Mouse (Mus musculus) cerebellum, adult (tissue): ENCODE measurements around the gene Nt5c3.

Experiments used
- ATAC-seq: cut with Nextera tagmentation; 2 replicates; pipeline ENCODE4 v1.9.2; 2017; ENCODE audit warnings: mild to moderate bottlenecking, moderate library complexity, mixed read lengths; ENCODE audit not compliant: insufficient number of reproducible peaks, low FRiP score, low TSS enrichment

Gene Nt5c3

DNA sequence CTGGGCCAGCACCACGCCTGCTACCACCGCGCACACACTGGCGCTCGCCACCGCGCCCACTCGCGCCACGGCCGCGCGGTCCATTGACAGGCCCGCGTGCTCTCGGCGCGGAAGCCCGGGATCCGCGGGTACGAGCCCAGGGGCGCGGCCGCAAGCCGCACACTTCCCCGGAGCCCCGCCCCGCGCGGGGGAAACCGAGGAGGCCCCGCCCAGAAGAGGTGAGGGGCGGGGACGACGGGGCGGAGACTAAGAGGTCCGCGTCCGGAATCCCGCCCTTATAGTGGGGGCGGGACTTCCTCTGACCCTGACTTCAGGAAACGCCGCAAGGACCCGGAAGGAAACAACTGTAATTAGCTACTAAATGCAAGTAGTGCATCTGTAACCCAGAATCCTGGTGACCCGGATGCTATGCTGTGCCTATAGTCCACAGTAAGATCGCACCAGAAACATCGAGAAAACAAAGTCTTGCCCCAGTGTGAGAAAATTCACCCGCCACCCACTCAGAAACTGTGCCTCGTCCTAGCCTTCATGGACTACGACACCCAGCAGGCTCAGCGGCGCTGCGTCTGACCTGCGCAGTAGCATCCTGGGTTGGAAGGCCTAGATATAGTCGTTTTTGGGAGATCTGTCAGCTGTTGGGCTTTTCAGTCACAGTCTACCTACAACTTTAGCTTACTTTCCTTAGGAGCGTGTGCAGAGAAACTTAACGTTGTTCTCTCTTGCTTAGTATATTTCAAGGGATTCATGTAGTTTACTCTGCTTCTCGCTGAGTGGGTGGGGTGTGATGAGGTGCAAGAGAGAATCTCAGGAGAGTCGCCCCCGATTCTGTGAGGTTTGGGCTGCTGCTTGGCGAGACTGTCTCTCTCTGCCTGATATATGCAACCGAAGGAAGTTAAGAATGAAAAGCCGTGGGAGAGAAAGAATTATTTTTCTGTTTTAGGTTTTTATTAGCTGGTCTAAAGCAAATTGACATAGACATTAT, at the start of gene Nt5c3, which contains the start of gene Vmn1r4:
Nt5c3 (minus strand) TSS at position 207 of the 982 bp plus-strand sequence.
Vmn1r4 (plus strand) TSS at position 290 of the 982 bp plus-strand sequence.
- peak; percentile 95 for ATAC-seq

DNA sequence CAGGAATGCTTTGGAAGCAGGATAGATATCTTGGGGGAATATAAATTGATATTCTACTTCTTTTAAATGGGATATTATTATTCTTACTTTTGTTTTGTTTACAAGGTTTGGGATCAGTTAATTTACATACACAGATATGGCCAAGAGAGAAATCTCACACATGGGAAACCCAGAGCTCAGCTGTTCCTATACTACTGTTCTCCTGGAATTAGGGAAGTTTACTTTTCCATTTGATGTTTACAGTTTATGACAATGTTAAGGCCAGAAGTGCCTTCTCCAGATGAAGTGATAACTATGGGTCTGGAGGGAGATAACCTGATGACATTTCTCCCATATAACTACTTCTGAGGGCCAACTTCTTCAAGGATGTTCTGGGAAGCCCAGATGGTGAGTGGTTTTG, 46.2 kb upstream of the Nt5c3 start, which contains the start of gene Vmn1r5:
Vmn1r5 (plus strand) TSS at position 301 of the 400 bp plus-strand sequence.
- no peak for ATAC-seq

DNA sequence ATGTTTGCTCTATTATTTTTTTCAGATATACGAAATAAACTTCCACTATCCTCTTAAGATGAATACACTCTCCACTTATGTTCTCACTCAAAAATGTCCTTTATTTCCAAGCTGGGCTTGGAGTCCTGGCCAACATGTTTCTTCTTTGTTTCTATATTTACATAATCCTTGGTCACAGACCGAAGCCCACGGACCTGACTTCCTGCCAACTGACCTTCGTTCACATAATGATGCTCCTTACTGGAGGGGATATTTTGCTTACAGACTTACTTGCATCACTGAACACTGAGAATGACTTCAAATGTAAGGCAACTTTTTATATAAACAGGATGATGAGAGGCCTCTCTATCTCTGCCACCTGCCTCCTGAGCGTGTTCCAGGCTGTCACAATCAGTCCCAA, 32.7 kb upstream of the Nt5c3 start:
- ATAC-seq = no peak

DNA sequence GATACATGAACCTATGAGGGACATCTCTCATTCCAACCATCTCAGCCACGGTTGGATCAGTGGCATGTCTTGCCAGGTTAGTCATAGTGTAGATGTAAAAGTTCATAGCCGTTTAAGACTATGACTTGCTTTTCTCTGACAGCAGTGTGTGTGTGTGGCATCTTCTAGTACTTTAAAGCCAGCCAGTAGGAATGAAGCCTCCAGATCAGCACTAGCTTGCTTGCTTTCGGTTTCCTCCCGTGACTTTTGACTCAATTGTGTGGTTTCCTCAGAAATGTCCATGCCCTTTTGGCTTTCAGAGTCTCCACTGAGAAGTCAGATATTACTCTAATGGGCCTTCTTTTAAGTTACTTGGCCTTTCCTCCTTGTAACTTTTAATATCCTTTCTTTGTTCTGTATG, 10.6 kb upstream of the Nt5c3 start:
- ATAC-seq = no peak

DNA sequence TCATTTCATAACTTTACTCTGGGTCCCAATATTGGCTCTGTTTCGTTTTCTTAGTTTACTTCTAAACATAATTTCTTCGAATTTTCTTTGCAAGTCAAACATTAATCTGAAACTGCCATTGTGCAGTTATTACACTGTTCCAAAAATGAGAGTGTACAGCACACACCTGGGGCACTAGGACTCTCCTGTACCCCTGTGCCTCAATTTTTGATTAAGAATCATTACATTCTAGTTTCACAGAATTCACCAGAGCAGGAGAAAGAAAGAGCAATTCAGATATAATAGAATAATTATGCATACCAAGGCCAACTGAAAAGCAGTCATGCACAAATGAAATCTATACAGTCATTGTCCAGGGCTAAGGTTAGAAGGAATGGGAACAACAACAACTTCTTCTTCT, 8.7 kb upstream of the Nt5c3 start:
- no peak for ATAC-seq

DNA sequence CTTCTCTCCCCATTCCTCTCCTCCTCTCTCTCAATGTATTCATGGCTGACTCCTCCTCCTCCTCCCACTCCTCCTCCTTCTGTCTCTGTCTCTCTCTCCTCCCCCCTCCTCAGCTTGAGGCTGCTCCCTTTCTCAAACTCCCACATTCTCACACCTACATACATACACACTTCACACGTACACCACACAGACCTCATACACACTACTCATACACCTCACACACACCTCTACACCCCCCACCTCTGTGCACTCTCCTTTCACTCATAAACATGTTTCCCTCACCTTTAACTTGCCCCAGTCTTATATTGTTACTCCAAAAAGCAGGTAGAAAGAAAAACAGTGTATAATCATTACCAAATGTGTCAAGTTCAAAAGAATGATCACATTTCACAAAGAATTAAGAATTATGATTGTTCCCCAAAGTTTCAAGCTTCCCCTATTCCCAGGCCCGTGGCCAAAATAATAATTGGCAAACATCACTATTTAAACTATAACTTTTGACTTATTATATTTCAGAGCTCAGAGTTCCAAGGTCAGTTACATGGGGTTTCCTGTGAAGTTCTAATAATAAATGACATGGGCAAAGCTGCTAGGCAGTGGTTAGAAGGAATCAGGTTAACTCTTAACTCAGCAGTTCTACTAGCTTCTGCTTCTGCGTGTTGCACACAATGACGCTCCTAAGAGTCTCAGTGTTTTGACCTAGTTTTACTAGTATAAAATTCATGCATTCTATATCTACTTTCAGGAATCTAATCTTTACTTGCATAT, 8.1 kb upstream of the Nt5c3 start:
- no peak for ATAC-seq

DNA sequence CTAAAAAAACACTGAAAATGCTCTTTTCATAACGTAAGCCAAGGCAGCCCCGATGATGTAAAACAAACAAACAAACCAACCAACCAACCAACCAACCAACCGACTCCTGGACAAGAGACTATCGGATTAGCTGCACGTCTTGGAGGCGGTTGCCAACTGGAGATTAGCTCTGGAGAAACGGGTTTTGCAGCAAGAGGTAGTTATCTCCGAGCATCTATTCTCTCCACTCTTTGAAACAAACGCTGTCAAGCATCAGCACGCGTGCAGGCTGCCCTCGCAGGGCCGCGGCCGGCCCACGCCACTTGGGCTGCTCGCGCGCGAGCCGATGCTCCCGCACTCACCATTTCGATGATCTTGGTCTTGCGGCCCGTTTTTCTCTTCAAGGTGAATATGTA, 404 bp downstream of the Nt5c3 start:
- no peak for ATAC-seq

DNA sequence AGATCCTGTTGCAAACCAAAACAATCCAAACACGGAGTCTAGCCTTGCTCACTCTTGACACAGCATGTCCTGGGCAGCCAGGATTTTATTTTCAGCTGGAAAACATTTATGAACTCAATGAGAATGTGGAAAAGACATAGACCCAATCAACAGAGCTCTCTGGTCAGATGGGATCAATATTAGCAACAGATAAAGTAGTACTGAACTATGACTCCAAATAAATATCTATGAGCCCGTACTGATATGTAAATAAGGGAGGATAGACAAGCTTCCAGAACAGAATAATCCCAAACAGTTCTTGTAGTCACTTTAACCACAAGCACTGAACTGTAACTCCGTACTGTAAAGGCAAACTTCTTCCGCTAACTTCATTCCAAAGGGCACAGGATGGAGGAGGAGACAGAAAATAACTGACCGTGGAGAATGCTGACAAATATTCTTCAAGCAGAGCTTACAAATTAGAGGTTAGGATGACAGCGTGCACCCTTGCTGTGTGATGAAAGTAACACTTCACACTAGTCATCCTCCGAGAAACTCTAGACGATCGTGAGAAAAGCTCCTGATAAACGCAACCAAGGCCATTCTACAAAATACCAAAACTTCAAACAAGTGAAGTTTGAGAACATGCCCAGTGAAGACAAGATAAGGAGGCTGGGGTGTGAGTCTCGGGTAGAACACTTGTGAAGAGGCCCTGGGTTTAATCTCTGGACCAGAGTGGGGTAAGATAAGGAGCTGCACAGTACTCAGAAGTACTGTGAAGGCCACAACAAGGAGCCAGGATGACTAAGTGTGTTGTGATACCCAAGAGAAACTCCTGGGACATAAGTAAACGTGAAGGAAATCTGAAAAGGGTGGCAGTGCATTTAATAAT, 3.3 kb downstream of the Nt5c3 start:
- no peak for ATAC-seq

DNA sequence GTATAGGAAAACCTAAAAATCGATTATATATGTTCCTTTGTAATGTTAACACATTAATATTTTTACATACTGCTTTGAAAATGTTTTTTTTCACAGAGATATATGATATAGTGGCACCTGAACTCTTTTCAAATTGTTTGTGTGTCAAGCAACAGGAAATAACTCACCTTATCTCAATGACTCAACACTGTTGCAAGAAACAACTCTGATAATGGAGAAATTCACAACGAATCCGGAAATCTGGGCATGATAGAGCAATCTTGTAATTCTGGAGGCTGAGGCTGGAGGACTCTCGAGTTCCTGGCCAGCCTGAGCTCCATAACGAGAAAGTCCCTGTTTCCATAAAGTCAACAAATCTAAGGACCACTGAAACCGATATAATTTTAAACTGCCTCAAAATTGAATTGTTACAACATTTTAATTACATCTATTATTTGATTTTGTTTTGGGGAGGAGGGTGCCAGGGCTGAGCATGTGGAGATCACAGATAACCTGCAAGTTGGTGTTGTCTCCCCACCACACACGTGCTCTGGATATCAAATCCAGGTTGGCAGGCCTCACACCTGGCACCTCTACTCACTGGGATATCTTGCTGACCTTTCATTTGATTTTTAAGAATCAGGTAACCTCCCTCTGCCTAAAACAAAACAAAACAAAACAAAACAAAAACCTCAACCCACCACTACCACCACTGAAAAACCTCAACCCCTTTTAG, 4.2 kb downstream of the Nt5c3 start:
- no peak for ATAC-seq

DNA sequence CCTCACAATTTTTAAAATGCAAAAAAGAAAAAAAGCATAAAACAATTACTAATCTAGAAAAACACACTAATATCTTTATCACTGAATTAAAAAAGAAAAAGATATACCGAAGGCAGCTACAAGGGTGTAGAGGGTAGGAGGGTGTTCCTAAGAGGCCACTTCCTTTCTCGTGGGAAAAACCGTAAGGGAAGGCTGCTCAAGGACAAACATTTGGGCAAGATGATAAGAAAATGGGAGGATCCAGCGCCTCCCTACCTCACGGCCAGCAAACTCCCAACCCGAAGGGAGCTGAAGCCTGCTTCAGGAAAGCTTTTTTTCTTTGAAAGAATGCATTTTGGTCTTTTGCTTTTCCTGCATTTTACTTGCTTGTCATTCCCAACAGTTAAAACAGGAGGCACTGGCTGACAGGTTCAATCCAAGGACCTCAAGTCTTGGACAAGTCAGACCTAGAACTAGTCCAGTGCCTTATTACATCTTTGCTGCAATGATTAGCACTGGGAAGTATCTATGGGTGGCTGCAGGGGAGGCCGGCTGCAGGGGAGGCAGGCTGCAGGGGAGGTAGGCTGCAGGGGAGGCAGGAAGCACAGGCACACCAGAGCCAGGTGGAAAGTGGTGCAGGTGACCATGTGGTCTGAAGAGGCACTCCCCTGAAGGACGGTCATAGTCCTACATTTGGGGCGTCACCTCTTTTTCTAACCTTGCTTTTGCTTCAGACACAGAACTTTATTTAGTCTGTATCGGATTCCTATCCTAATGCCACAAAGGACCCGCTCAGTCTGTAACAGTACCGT, 6.0 kb downstream of the Nt5c3 start:
- no peak for ATAC-seq

DNA sequence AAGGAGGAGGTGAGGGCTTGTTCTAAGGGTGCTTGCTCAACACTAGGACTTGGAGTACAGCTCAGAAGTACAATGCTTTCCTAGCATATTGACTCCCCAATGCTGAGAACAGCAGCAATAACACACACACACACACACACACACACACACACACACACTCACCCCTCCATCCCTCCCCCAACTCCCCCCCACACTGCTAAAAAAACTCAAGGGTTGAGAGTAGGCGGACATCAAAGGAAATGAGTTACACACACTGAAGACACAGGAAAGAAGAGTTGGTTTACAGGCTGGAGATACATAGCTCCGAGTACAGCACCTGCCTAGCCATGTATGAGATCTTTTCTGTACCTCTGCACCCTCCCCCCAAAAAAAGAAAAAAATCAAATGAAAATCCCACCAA, 7.5 kb downstream of the Nt5c3 start:
- no peak for ATAC-seq

DNA sequence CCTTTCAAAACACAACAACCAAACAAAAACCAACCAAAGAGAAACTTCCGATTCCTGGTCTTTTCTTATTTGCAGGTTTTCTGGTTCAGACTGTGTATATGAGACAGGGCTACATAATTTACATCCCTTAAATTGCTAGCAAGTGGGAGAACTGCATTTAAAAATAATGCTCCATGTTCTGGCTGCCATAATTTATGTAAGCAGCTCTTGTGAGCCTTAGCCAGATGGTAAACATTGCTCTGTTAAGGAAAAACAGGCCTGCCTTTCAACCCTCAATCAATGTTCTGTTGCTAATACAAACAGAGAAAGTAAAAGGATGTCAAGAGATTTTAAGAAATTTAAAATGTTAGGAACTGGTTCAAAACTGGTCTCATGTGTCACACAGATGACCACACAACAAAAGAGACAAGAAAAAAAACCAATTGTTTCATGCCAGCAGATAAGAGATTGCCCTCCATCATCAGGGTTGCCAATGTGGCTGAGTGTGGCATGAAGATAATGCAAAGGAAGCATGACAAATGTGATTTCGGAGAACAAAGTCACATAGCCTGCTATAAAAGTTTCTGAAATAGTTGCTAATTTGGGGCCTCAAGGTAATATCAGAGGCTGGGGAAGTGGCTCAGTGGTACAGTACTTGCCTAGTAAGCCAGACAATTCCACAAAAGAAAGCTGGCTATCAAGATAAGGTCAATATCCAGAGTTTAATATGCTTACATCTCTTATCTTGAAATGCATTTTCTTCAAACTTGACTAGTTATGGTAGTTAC, 10.5 kb downstream of the Nt5c3 start:
- no peak for ATAC-seq

DNA sequence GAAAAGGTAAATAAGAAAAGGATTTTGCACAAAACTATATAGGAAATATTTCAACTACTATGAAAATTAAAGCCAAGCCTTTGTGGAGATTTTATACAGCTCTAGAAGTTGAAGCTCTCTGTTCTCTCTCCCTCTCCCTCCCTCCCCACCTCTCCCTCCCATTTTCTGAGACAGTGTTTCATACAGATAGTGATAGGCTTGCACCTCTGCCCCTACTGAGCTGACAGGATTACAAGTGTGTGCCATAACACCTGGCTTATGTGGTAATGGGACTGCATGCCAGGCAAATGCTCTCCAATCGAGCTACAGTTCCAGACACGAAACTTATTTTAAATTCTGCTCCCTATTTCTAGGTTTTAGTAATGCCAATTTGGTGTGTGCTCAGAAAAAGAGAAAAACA, 12.8 kb downstream of the Nt5c3 start:
- no peak for ATAC-seq

DNA sequence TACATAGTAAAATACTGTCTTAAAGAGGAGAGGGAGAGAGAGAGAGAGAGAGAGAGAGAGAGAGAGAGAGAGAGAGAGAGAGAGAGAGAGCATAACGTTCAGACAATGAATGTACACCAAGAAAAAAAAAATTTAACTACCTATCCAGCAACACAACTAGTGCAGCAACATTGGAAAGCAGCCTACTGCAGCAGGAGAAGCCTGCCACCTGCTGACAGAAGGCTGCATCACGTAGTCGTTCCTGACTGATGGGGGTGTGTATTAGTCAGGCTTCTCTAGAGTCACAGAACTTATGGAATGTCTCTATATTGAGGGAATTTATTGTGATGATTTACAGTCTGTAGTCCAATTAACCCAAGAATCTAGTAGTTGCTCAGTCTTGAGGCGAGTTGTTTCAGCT, 14.8 kb downstream of the Nt5c3 start:
- ATAC-seq = no peak

DNA sequence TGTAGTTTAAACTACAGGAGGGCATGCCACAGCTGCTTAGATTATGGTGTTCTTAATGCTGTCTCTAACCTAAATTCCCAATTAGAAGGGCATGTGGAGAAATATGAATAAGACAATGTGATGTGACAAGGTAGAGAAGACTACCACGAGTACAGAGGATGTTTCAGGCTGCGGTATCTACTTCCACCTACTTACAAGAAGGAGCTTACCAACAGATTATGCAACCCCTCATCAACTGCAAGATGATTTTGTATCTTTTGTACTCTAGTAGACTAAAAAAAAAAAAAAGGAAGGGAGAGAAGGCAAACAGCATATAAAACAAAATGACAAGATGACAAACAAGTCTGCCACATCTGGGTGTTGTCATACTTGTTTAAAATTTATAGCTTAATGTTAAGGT, 15.3 kb downstream of the Nt5c3 start:
- no peak for ATAC-seq

DNA sequence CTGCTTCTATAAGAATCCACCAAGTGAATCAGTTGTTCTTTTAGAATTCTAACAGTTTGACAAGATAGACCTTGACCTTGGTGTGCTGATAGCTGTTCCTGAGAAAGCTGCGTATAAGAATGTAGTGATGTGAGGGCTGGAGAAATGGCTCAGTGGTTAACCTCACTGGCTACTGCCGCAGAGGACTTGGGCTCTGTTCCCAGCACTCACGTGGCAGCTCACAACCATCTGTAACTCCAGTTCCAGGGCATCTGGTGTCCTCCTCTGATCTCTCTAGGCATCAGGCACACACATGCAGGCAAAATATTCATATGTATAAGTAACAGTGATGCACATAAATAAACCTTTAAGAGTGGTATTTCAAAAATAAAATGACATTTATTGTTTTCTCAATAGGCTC, 15.8 kb downstream of the Nt5c3 start:
- ATAC-seq = no peak

DNA sequence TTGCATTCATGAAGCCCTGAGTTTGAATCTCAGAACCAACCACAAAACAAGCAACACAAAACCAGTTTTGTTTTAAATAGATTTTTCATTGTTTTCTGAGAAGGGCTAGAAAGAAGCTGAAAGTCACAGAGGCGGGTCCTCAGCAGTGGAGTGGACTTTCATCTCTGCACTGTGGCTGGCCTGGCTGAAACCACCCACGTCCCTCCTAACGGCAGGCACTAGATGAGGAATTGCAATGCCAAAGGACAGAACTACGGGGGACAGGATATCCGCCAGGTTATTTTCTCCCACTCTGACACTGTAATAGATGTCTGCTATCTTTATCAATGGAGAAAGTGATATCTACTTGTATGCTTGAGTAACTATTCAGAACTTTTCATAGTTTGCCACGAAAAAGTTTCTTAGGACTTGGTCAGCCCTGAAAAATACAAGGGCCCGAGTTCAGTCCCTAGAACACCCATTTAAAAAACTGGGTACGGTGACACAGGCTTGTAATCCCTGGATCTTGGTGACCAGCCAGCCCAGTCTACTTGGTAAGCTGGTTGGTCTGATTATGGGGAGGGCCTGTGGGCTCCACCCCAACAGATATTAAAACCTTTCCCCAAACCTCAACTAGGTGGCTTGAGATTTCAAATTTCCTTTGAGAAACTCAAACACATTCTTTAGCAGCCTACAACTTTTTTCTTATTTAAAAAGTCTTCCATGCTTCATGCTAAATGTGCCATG, 17.4 kb downstream of the Nt5c3 start:
- no peak for ATAC-seq

DNA sequence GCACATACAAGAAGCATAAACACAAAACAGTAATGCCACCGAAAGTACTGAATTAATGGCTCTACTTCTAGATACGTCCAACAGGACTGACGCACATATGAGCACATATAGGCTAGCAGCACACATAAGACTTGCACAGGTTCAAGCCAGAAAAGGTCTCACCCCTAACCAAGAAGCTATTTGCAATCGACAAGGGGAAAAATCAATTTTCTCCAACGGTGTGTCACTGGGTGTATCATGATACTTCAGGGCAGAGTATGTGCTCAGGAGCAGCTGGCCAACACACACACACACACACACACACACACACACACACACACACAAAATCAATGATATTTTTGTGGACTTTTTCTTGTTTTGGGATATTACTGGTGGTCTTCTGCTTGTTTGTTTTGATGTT, 18.2 kb downstream of the Nt5c3 start:
- ATAC-seq = no peak
